Mouse (Mus musculus) urinary bladder, postnatal 10 days (tissue): ENCODE measurements around the gene Ccdc163.

Experiments used
- DNase-seq: peaks from one replicate; pipeline ENCODE4 v3.0.0; 2022; ENCODE audit warnings: low spot score

Ccdc163 gene

GRCm38 (mm10) chr4:116777079-116777478 is 68.8 kb downstream of the Ccdc163 start:
- no peak for DNase-seq

GRCm38 (mm10) chr4:116780541-116780940 is 72.2 kb downstream of the Ccdc163 start:
- DNase-seq, result no peak

DNA sequence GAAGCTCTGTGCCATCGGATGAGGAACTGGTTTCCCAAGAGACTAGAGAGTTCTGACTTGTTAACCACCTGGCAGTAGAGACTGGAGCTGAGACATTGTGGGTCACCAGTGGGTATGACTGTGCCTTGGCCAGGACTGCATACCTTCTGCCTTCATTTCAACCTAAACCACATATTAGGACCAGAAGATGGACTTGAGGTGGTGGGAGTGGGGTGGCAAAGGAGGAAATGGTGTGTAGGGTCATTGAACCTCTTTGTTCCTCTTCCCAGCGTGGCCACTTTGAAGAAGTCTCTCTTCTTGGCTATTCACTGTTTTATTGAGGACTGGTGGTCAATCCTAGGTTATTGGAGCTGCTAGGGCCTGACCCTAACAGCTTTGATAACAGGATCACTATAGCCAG is 73.1 kb downstream of the Ccdc163 start:
- no peak for DNase-seq

DNA sequence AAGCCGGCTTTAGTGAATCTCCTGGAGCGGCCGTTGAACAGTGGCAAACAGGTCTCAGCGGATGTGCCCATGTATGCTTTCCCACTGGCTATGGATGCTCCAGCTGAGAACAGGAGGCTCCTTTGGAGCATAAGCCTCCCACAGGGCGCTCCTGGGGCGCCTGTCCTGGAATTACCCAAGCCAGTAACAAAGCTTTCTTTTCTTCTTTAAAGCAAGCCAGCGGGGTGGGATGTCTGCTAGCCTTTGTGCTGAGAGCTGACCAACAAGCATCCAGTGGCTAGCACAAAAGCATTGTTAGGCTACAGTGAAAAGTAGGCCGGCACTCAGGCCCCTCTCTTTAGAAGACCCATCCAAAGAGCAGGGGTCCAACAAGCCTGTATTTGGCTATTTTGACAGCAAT is 73.9 kb downstream of the Ccdc163 start:
- DNase-seq, result no peak

DNA sequence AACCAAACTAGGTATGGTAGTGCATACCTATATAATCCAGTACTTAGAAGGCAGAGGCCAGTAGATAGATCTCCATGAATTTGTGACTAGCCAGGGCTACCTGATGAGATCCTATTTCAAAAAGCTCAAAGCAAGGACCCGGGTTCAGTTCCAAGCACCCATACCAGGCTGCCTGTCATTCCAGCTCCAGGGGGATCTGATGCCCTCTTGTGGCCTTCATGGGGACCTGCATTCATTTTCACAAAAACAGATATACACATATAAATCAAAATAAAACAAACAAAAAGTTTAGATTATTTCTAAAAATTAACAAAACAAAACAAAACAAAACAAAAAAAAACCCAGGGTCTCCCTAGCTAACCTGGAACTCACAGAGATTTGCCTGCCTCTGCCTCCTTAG is 78.3 kb downstream of the Ccdc163 start:
- no peak for DNase-seq

GRCm38 (mm10) chr4:116787985-116788760 is 79.9 kb downstream of the Ccdc163 start:
- DNase-seq, result no peak

- no peak for DNase-seq
These were observed 80.6 kb downstream of the Ccdc163 start for GRCm38 (mm10) chr4:116788956-116789355.

- DNase-seq, result no peak
These were observed 84.1 kb downstream of the Ccdc163 start for GRCm38 (mm10) chr4:116792453-116792852.

- no peak for DNase-seq
These were observed 86.0 kb downstream of the Ccdc163 start for GRCm38 (mm10) chr4:116794273-116794672.

DNA sequence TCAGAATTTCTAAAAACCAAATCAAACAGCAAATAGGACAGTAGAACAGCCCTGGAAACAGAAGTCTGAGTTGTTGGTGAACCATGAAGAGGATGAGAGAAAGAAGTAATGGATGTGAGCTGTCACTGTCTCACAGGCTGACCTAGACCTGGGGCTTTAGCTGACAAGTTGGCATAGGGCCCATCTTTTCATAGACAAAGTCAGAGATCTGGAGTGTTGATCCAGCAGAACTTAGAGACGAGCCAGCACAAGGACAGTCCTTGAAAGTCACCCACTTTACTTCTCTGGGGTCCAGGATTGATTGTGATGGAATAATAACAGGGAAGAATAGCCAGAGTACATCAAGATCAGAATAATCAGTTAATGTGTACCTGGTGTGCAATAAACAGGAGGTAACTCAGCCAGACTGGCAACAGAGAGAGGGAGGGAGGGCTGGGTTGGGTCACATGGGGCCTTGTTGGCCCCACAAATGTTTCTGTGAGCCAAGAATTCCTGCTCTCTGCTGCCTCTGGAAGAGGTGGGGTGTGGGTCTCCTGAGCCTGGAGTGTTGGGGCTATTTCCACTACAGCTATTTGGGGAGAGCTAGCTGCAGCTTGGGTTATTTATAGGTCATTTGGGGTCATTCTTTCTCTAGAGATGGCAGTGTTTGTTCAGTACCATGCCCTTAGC is 88.3 kb downstream of the Ccdc163 start:
- no peak for DNase-seq

GRCm38 (mm10) chr4:116799901-116800300 is 91.6 kb downstream of the Ccdc163 start:
- DNase-seq, result no peak
